Mouse (Mus musculus): ENCODE measurements around the gene Slc37a1. TPM values are rescaled to one million over a fixed set of nuclear protein-coding genes. Genes with fewer than 3 reads are reported as not detected.

Slc37a1 gene
- polyA plus RNA-seq, 1 experiment from 2014 or later = 14.7 TPM

DNA sequence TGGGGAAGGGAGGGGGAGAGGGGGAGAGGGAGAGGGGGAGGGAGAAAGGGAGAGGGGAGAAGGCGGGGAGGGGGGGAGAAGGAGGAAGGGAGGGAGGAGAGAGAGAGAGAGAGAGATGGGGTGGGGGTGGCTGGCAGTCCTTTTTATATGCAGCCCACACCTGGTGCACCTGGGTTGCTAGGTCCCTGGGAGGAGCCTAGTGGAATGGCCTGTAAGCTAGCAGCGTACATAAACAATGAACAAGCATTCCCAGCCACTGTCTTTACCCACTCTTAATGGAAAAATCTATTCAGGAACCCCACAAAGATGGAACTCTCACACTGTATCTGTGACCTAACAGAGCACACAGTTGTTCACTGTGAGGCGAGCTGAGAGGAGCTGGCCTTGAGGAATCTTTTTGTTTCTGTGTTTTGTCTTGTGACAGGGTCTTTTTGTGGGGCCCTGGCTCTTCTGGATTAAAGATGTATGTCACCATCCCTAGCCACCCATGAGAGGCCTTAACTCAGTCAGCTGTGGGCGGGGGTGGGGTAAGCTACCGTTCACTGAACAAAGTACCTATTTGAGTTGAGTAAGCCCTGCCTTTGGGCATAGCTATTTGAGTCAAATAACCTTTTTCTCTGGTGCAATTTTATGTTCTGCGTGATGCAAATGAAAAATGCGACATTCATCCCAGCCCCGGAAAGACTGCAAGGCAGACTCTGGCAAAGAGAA, 69.4 kb downstream of the Slc37a1 start:
- DNase-seq (ENCODE audit: low spot score) (no peak), ATAC-seq (ENCODE audit: low FRiP score, low TSS enrichment) (no peak)
- Histone ChIP-seq H3K4me3 (ENCODE audit: low read depth, low read length) (no peak overlapping the region), H3K4me2 (replicated peaks; ENCODE audit: low read depth) (no peak overlapping the region), H3K27me3 (ENCODE audit: control insufficient read depth, insufficient read depth, low read length) (no peaks in the 10 kb centered on the region), H3K36me3 (ENCODE audit: control insufficient read depth, insufficient read depth, low read length) (no peaks in the 10 kb centered on the region), H3K27ac (replicated peaks) (no peak overlapping the region), H3K9me3 (ENCODE audit: control insufficient read depth, low read length) (no peaks in the 10 kb centered on the region), H3K9ac (ENCODE audit: low read length) (no peak overlapping the region), H3K4me1 (replicated peaks; ENCODE audit: control insufficient read depth, insufficient read depth) (no peaks in the 10 kb centered on the region)
- WGBS = 33% methylated on average over 7 of the region's 8 CpGs
- TF ChIP-seq CTCF (IDR thresholded peaks at IDR 0.05; ENCODE audit: low read depth) = no peak
- TF ChIP-seq EP300 (optimal IDR thresholded peaks at IDR 0.05) = no peak

DNA sequence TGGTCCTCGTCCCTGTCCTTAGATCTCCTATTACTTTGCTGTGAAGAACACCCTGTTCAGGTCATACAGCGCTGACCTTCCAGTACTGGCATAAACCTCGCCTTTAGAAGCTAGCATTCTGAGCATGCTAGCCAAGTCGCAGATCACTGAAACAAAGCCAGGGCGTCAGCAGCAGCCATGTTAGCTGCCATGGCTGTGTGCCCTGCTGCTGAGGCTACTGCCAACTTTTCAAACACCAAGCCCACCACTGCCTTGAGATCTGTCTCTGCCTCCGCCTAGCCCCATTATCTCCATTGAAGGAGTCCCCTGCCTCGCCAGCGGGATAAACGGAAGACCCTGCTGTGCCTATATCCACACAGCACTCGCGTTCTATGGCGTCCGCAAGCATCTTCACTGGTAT, 74.0 kb downstream of the Slc37a1 start:
- no peak for DNase-seq (ENCODE audit: low spot score)

DNA sequence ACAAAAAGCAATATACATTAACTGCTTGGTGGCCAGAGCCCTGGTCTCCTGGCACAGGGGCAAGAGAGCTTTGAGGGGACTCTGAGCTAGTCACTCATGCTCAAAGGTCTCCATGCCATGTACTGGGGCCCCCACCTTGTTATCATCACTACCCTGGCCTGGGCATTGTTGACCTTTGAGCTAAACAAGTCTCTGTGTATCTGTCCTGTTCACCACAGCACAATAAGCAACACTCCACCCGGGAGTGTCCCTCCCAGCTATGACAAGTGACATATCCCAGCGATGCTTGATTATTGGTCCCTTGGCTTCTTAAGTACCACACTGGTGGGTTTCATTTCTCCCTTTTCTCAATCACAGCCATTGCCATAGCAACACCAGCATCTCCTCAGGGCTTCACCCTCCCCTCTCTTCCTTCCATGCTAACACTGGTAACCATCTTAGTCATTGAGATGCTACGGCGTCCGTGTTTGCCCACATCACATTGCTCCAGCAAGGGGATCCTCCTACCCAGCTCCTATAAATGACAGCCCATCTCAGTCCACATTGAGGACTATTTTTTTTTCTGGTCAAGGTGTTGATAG, 79.1 kb downstream of the Slc37a1 start:
- Histone ChIP-seq H3K4me1 (replicated peaks; ENCODE audit: control insufficient read depth, insufficient read depth) (no peaks in the 10 kb centered on the region), H3K9me3 (ENCODE audit: control insufficient read depth, low read length) (no peaks in the 10 kb centered on the region), H3K4me3 (ENCODE audit: low read depth, low read length) (no peak overlapping the region), H3K4me2 (replicated peaks; ENCODE audit: low read depth) (no peak overlapping the region), H3K27ac (replicated peaks) (no peak overlapping the region), H3K27me3 (ENCODE audit: control insufficient read depth, insufficient read depth, low read length) (no peaks in the 10 kb centered on the region), H3K9ac (ENCODE audit: low read length) (no peak overlapping the region), H3K36me3 (ENCODE audit: control insufficient read depth, insufficient read depth, low read length) (no peaks in the 10 kb centered on the region)
- TF ChIP-seq EP300 (optimal IDR thresholded peaks at IDR 0.05) (no peak), CTCF (IDR thresholded peaks at IDR 0.05; ENCODE audit: low read depth) (no peak)
- ATAC-seq (ENCODE audit: low FRiP score, low TSS enrichment) (no peak), DNase-seq (ENCODE audit: low spot score) (no peak)
- WGBS = 78% methylated on average over 5 of the region's 5 CpGs

More for the DNA sequence above, 74.0 kb downstream of the Slc37a1 start:
- no peak overlapping the region for H3K9ac ChIP-seq (ENCODE audit: low read length)
- H3K4me2 ChIP-seq (replicated peaks; ENCODE audit: low read depth) = no peak overlapping the region
- no peaks in the 10 kb centered on the region for H3K4me1 ChIP-seq (replicated peaks; ENCODE audit: control insufficient read depth, insufficient read depth)
- H3K36me3 ChIP-seq (ENCODE audit: control insufficient read depth, insufficient read depth, low read length) = no peaks in the 10 kb centered on the region
- no peaks in the 10 kb centered on the region for H3K27me3 ChIP-seq (ENCODE audit: control insufficient read depth, insufficient read depth, low read length)
- ATAC-seq (ENCODE audit: low FRiP score, low TSS enrichment) = no peak
- 82% methylated on average over 13 of the region's 13 CpGs for WGBS
- H3K4me3 ChIP-seq (ENCODE audit: low read depth, low read length) = no peak overlapping the region
- H3K9me3 ChIP-seq (ENCODE audit: control insufficient read depth, low read length) = no peaks in the 10 kb centered on the region
- no peak overlapping the region for H3K27ac ChIP-seq (replicated peaks)
- TF ChIP-seq CTCF (IDR thresholded peaks at IDR 0.05; ENCODE audit: low read depth) (no peak), EP300 (optimal IDR thresholded peaks at IDR 0.05) (no peak)

DNA sequence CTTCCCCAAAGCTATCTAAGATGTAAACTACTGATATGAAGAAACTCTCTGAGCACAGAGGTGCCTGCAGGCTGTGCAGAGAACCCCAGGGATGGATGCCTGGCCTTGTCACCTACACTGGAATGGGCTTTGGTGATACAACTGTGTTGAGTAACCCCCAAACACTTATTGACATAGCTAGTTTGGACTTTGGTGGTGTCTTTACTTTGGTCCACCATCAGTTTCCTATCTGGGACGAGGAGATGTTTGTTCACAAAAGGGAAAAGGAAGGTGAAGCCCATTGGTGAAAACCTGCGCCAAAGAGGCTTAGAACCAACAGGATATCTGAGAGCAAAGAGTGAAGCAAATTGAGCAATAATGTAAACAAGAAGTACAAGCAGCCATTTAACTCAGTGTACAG, 83.6 kb downstream of the Slc37a1 start:
- no peak for ATAC-seq (ENCODE audit: low FRiP score, low TSS enrichment)
- H3K9ac ChIP-seq (ENCODE audit: low read length) = no peak overlapping the region
- H3K9me3 ChIP-seq (ENCODE audit: control insufficient read depth, low read length) = no peaks in the 10 kb centered on the region
- no peak overlapping the region for H3K27ac ChIP-seq (replicated peaks)
- H3K27me3 ChIP-seq (ENCODE audit: control insufficient read depth, insufficient read depth, low read length) = no peaks in the 10 kb centered on the region
- no peak overlapping the region for H3K4me2 ChIP-seq (replicated peaks; ENCODE audit: low read depth)
- WGBS = 67% methylated on average over 2 of the region's 2 CpGs
- H3K36me3 ChIP-seq (ENCODE audit: control insufficient read depth, insufficient read depth, low read length) = no peaks in the 10 kb centered on the region
- no peak overlapping the region for H3K4me3 ChIP-seq (ENCODE audit: low read depth, low read length)
- DNase-seq (ENCODE audit: low spot score) = no peak
- H3K4me1 ChIP-seq (replicated peaks; ENCODE audit: control insufficient read depth, insufficient read depth) = no peaks in the 10 kb centered on the region
- TF ChIP-seq EP300 (optimal IDR thresholded peaks at IDR 0.05) (no peak), CTCF (IDR thresholded peaks at IDR 0.05; ENCODE audit: low read depth) (no peak)

DNA sequence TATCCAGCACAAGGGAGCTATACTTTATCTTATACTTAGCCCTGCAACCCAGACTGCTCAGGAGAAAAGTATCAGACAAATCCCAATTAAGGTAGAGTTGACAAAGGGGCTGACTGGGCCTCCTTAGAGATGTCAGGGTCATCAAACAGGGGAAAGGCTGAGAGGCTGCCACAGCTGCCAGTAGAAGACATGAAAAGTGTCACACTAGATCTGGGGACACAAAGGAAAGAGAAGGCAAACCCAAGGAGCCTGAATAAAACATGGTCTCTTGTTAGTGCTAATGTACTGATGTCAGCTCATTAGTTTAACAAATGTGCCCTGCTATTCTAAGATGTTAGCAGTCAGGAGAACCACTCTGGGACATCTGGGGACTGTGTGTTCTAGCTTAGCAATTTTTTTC, 84.3 kb downstream of the Slc37a1 start:
- no peaks in the 10 kb centered on the region for H3K27me3 ChIP-seq (ENCODE audit: control insufficient read depth, insufficient read depth, low read length)

DNA sequence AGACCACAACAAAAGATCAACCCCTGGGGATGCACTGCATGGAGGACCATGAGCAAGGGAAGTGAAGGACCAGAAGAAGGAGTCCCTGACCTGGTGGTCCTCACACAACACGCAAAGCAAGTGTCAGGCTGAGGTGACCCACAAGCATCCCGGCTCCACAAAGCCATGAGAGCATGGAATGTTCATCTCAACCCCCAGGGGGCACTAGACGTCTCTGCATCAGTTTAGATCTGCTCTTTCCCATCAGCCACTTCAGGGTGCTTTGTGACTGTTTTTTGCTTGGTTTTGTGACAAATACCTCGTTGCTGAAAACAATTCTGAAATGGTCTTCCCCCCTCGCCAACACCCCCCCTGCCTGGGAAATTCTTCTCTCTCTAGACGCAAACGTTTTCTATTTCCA, 91.4 kb downstream of the Slc37a1 start:
- no peak overlapping the region for H3K4me3 ChIP-seq (ENCODE audit: low read depth, low read length)
- WGBS = 8% methylated on average over 7 of the region's 7 CpGs
- H3K36me3 ChIP-seq (ENCODE audit: control insufficient read depth, insufficient read depth, low read length) = no peaks in the 10 kb centered on the region
- ATAC-seq (ENCODE audit: low FRiP score, low TSS enrichment) = 0 out of 2 replicates have a peak, but pooled peaks have one; percentile 51
- H3K9ac ChIP-seq (ENCODE audit: low read length) = no peak overlapping the region
- no peak overlapping the region for H3K27ac ChIP-seq (replicated peaks)
- DNase-seq (ENCODE audit: low spot score) = peak; percentile 52
- H3K27me3 ChIP-seq (ENCODE audit: control insufficient read depth, insufficient read depth, low read length) = no peaks in the 10 kb centered on the region
- peak; percentile 91 for TF ChIP-seq CTCF (IDR thresholded peaks at IDR 0.05; ENCODE audit: low read depth)
- TF ChIP-seq EP300 (optimal IDR thresholded peaks at IDR 0.05) = no peak
- no peaks in the 10 kb centered on the region for H3K4me1 ChIP-seq (replicated peaks; ENCODE audit: control insufficient read depth, insufficient read depth)
- H3K4me2 ChIP-seq (replicated peaks; ENCODE audit: low read depth) = no peak overlapping the region
- no peaks in the 10 kb centered on the region for H3K9me3 ChIP-seq (ENCODE audit: control insufficient read depth, low read length)

More for the DNA sequence above, 84.3 kb downstream of the Slc37a1 start:
- no peaks in the 10 kb centered on the region for H3K36me3 ChIP-seq (ENCODE audit: control insufficient read depth, insufficient read depth, low read length)
- TF ChIP-seq CTCF (IDR thresholded peaks at IDR 0.05; ENCODE audit: low read depth) (no peak), EP300 (optimal IDR thresholded peaks at IDR 0.05) (no peak)
- H3K4me1 ChIP-seq (replicated peaks; ENCODE audit: control insufficient read depth, insufficient read depth) = no peaks in the 10 kb centered on the region
- H3K9ac ChIP-seq (ENCODE audit: low read length) = no peak overlapping the region
- DNase-seq (ENCODE audit: low spot score) (no peak), ATAC-seq (ENCODE audit: low FRiP score, low TSS enrichment) (no peak)
- H3K4me3 ChIP-seq (ENCODE audit: low read depth, low read length) = no peak overlapping the region
- no peak overlapping the region for H3K27ac ChIP-seq (replicated peaks)
- H3K4me2 ChIP-seq (replicated peaks; ENCODE audit: low read depth) = no peak overlapping the region
- H3K9me3 ChIP-seq (ENCODE audit: control insufficient read depth, low read length) = no peaks in the 10 kb centered on the region

Measured in stomach, postnatal 0 days (tissue).